Mouse (Mus musculus): ENCODE measurements at regions not wholly inside any gene's neighbourhood (a gene's known extent, or its start where the extent isn't known, plus 50 kb on each side); places are given as distances from the start of the nearest gene placed in this dataset.

DNA sequence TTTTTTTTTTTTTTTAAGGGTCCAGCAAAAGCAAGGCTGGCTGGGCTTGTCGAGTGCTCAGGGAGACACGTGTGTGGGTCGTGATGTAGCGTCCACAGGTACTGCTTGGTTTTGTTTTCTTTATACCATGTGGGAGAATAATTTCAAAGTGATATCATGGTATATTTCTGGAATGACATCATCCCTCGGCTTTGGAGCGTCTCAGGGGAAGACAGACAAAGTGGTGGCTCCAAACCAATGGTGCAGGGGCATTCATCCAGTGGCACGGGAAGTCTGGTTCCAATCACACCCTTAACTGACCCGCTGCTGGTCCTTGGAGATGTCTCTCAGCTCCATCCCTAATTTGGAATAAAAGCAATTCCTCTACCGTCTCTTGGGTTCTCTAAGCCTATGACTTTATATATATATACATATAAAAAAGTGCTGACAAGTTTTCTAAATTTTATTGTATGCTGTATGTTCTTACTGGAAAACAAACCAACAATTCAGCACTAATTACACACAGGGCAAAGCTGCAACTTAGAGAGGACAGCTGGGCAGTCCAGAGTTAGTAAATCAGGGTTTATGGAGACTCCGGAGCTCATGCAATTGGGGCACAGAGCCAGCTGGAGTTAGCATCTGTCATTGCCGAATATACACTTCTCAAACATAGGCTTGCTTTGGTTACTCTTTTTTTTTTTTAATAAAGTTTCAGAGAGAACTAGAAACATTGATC, 115.3 kb downstream of the Evx1 start:
- no peak for DNase-seq (ENCODE audit: low read depth, low spot score)

GRCm38 (mm10) chr6:52429204-52429552, 115.9 kb downstream of the Evx1 start:
- DNase-seq (ENCODE audit: low read depth, low spot score) = no peak

- no peak for DNase-seq (ENCODE audit: low read depth, low spot score)
Measured at GRCm38 (mm10) chr6:52433234-52433633, 119.9 kb downstream of the Evx1 start.

- DNase-seq (ENCODE audit: low read depth, low spot score) = no peak
Measured at GRCm38 (mm10) chr6:52434771-52435170, 121.5 kb downstream of the Evx1 start.

- no peak for DNase-seq (ENCODE audit: low read depth, low spot score)
Measured at GRCm38 (mm10) chr6:52435358-52435757, 122.1 kb downstream of the Evx1 start.

- no peak for DNase-seq (ENCODE audit: low read depth, low spot score)
Measured at GRCm38 (mm10) chr6:52438366-52438765, 125.1 kb downstream of the Evx1 start.

DNA sequence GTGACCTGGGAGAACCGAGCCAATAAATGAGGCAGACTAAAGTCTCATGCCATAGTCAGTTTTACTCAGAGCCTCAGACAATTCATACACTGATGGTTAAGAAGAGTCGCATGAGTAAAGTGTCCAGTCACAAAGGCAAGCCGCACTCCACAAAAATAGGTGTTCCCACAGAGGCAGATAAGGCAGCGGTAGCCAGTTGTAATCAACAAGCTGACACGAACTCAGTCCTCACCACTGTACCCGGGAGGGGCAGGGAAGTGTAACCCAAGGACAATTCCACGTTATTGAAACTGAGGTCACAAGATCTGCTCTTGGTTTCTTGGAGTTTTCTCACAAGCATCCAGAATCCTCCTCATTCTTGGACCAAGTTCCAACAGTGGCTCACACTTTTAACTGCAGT, 125.9 kb downstream of the Evx1 start:
- no peak for DNase-seq (ENCODE audit: low read depth, low spot score)

GRCm38 (mm10) chr6:52440160-52440559, 126.9 kb downstream of the Evx1 start:
- DNase-seq (ENCODE audit: low read depth, low spot score) = no peak

DNA sequence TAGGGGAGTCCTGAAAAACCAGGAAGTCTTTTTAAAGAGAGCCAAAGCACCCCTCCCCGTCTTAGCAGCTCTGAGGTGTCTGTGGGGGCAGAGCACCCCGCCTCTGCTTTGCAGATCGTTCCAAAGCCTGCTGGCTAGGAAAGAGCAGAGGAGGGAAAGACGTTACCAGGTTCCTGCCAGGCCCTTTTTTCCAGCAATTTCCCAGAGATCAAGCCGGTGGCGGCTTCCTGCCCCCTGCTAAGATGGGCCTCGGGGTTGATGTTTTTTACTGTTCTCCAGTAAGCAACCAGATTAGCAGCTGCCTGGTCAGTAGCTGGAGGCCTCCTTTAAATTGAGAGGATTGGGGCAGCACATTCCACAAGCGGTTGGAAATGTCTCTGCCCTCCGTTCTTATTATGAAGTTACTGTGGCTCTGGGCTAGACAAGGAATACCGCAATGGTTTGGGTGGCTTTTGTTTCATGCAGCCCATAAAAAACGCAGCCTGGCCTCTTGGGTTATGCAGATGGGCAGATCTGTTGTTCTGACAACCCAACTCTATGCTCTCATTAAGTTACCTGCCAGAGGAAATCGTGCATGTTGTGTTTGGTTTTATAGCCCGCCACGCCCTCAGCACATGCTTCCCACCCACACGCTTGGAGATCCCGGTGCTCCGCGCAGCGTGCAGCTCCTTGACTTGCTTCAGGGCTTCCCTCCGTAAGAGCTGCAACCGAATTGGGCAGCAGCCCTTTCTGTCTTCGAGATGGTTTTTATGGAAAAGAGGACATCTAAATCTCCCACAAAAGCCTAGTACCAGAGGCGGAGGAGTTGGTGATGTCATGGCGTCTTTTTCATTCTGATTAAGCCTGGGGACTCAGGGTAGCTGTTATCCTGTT, 130.1 kb downstream of the Evx1 start:
- DNase-seq (ENCODE audit: low read depth, low spot score) = no peak

GRCm38 (mm10) chr6:52458828-52459227, 145.5 kb downstream of the Evx1 start:
- DNase-seq (ENCODE audit: low read depth, low spot score) = no peak

- DNase-seq (ENCODE audit: low read depth, low spot score) = no peak
Measured at GRCm38 (mm10) chr6:52461186-52461585, 147.9 kb downstream of the Evx1 start.

DNA sequence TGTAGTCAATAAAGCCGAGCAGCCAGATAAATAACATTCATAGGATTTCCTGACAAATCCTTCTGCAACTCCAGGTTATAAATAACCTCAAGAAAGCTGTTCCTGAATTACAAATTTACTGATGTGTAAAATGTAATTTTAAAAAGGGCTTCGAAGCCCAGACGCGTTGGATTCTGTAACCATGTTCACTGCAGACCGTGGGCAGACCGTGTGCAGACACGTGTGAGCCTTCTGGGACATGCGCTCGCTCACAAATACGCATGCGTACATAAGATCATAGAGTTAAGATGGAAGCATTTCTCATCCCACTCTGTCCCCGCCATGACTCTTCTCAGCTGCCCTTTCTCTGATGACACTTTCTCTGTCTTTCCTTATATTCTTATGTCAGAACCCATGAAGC, 150.1 kb downstream of the Evx1 start:
- DNase-seq (ENCODE audit: low read depth, low spot score) = no peak

GRCm38 (mm10) chr6:52464571-52464970, 151.3 kb downstream of the Evx1 start:
- no peak for DNase-seq (ENCODE audit: low read depth, low spot score)

DNA sequence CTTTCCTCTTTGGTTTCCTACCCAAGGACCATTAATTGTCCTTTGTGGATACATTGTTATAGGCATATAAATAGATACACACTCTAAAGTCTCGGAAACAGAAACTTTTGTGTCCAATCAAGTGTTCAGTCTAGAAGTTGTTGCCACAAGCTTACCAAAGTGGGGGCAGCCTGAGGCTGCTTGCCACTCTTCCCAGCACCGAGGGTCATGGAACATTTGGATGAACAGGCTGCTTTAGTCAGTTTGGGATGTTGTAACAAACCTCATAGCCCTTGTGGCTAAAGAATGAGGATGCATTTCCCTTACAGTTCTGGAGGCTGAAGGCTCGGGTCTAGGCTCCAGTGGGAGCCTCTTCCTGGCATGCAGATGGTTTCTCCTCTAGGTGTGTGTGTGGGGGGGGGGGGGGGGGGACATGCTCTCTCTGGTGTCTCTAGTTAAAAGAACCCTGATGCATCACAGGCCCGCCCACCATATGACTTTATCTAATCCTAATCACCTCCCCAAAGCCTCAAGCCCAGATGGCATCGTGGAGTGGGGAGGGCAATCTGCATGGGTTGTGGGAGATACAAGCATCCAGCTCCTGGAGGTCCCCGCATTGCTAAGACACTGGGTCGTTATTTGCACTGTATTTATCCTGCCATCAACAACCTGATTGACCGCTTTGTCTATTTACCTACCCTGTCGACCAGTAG, 152.7 kb downstream of the Evx1 start:
- DNase-seq (ENCODE audit: low read depth, low spot score) = no peak

GRCm38 (mm10) chr6:52470831-52471230, 157.5 kb downstream of the Evx1 start:
- DNase-seq (ENCODE audit: low read depth, low spot score) = no peak

DNA sequence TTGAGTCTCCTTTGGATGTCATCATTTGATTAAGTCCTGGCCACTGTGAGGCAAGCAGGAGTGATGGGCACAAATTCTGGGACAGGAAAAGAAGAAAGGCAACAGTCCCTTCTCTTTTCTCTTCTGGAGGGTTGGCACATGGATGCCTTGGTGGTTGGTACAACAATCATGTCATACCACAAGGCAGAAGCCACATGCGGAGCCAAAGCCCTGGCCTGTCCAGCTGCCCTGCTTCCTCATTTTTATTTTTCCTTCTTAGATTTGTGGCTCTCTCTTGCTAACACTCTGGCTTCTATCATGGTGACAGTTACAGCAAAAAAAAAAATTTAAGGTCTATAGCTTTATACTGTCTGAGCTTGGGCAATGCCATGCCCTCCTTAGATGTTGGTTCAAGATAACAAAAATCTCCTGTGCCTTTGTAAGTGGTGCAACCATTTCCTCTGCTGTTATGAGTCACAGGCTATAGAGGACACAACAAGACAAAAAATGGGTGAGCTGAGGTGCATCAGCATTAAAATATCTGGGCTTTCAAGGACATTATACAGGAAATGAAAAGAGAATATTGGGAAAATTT, 158.2 kb downstream of the Evx1 start:
- DNase-seq (ENCODE audit: low read depth, low spot score) = no peak

DNA sequence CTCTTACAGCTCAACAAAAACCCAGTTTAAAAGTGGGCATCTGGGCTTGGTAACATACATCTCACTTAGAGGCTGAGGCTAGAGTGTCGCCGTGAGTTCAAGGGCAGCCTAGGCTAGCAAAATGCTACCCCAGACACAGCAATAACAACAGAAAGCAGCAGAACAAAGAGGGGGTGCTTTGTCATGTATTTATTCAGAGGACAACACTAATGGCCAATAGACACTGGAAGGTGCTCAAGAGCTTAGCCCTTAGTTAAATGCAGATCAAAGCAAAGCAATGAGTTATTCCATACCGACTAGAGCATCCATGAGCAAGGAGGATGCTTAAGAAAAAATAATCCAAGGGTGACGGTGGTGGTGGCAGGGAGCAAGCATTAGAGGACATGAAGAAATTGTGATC, 158.7 kb downstream of the Evx1 start:
- no peak for DNase-seq (ENCODE audit: low read depth, low spot score)

DNA sequence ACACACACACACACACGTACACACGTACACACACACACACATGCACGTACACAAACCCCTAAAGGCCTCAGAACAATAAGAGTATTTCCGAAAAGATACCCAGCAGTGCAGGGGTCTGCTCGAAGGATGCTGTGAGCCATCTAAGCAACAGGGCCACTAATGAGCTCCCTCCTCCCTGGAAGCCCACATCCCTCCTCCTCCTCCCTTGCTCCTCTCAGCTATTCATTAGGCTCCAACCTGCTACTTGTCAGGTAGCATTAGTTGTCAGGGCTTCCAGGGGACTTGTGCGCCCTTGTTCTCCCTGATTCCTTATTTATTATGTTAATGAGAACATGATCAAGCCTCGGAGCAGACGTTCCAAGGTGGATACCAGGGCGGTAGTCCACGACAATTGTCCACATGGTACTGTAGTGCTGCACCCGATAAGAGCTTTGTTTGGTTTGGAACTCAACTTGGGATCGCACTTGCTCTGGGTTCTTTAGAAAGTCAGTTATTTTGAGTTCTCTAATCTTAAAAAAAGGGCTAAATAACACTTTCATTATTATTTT, 159.8 kb downstream of the Evx1 start:
- DNase-seq (ENCODE audit: low read depth, low spot score) = no peak

DNA sequence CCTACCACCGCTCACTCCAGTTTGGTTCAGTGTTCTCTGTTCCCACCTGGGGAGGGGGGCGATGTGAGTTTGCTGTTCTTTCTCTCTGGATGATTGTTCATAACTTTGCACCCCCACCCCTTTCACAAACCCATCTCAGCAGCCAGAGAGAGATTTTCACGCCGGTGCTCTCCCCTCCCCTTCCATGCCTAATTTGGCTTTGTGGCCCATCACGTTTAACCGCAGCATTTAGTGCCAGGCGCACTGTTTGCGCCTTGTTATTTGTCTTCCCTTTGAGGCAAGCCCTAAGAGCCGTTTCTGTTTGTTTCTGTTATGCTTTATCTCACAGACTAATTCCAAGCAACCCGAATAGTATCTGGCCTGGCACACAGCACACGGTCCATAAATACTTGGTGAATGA, 160.6 kb downstream of the Evx1 start:
- no peak for DNase-seq (ENCODE audit: low read depth, low spot score)

DNA sequence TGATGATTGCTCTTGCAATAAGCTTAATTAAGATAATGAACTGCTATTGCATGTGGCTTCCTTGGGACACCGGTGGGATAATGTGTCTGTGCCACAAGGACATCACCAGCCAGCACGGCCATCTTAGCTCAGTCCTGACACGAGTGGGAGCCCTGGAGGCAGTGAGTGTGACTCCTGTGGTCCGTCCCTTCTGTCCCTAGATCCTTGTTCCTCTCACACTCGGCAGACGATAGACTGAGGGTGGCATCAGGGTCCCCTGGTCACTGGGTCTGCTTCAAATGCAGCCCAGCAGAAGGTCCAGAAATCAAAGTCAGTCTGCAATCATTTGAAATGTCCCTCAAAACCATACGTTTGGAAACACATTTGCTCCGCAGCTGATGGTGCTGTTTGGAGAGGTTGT, 162.4 kb downstream of the Evx1 start:
- DNase-seq (ENCODE audit: low read depth, low spot score) = no peak

- no peak for DNase-seq (ENCODE audit: low read depth, low spot score)
Measured at GRCm38 (mm10) chr6:52476907-52477306, 163.3 kb downstream of the Hibadh start.

GRCm38 (mm10) chr6:52477380-52477779, 162.8 kb downstream of the Hibadh start:
- DNase-seq (ENCODE audit: low read depth, low spot score) = no peak
